Mouse (Mus musculus) liver, embryonic 16.5 days (tissue): Measurements from ENCODE around the gene Spr. TPM values are rescaled to one million over a fixed set of nuclear protein-coding genes. Genes with fewer than 3 reads are reported as not detected.
"Not testable (repeated sequence)": the region's sequence is repeated elsewhere in the genome, so short reads cannot be mapped to it uniquely, and the experiment has no call there.

Experiments used
- ATAC-seq: fragments of 200-750 bp; cut with Nextera tagmentation; 2 replicates; pipeline ENCODE4 v1.8.0; 2017; ENCODE audit warnings: low read depth, mild to moderate bottlenecking, moderate number of reproducible peaks, moderate library complexity
- H3K27ac ChIP-seq: fragments of 300-500 bp; sonication (generic); 2 replicates; pipeline ENCODE4 v1.5.1; 2014; ENCODE audit warnings: mild to moderate bottlenecking, low read length
- H3K27me3 ChIP-seq: fragments of 300-500 bp; sonication (generic); 2 replicates; pipeline ENCODE4 v1.6.1; 2014; ENCODE audit warnings: low read depth, low read length, mixed read lengths; ENCODE audit not compliant: control insufficient read depth, insufficient read depth
- H3K36me3 ChIP-seq: fragments of 300-500 bp; sonication (generic); 2 replicates; pipeline ENCODE4 v1.6.1; 2014; ENCODE audit warnings: mild to moderate bottlenecking; ENCODE audit not compliant: control insufficient read depth, insufficient read depth
- H3K4me1 ChIP-seq: fragments of 300-500 bp; sonication (generic); 2 replicates; pipeline ENCODE4 v1.6.1; 2014; ENCODE audit warnings: low read depth, low read length, mixed read lengths; ENCODE audit not compliant: control insufficient read depth
- H3K4me2 ChIP-seq: fragments of 300-500 bp; sonication (generic); 2 replicates; pipeline ENCODE4 v1.6.1; 2014; ENCODE audit warnings: low read depth, low read length, mixed read lengths
- H3K4me3 ChIP-seq: fragments of 300-500 bp; sonication (generic); 2 replicates; pipeline ENCODE4 v1.5.1; 2014; ENCODE audit warnings: low read depth, mild to moderate bottlenecking, low read length
- H3K9ac ChIP-seq: fragments of 300-500 bp; sonication (generic); 2 replicates; pipeline ENCODE4 v1.6.1; 2014; ENCODE audit warnings: low read depth, low read length
- H3K9me3 ChIP-seq: fragments of 300-500 bp; sonication (generic); replicated peaks from 2 replicates; pipeline ENCODE4 v1.6.1; 2016; ENCODE audit warnings: low read length; ENCODE audit not compliant: control insufficient read depth
- WGBS: fragments of 180-500 bp; shearing (Covaris S2); extraction: QIAGEN DNeasy Blood & Tissue Kit; methylation state at CpG from one replicate; pipeline ENCODE4 v1.1.7; 2014; ENCODE audit not compliant: insufficient replicate concordance; 5-methylcytosine and 5-hydroxymethylcytosine counted together
- polyA plus RNA-seq: library from polyadenylated mRNA; unstranded; fragments of >200 nt; fragmentation: Nextera tagmentation; extraction: Ambion mirVana; gene quantifications from 2 replicates; pipeline ENCODE4 v1.2.1, GENCODE M21; 2015

The Spr gene
- polyA plus RNA-seq, 1 experiment from 2014 or later, result 30.2 TPM

DNA sequence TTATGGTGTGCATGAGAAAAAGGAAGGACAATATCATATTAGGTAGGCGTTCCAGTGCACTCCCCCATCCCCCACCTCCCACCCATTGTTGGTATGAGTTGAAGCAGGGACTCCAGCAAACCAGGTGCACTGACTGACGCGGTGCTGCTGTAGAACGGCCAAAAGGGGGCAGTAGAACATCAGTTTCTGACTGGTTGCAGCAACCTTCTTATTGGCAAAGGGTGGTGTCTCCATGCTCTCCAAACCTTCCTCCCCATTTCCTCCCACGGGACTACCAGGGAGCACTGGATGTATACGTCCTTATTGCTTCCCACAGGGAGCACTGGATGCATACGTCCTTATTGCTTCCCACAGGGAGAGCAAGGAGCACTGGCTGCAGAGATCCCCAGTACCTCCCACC, 3.4 kb upstream of the Spr start:
- H3K9me3 ChIP-seq, H3K4me2 ChIP-seq, ATAC-seq, H3K9ac ChIP-seq, H3K27me3 ChIP-seq, H3K4me3 ChIP-seq, H3K27ac ChIP-seq, H3K4me1 ChIP-seq, H3K36me3 ChIP-seq: not testable (repeated sequence)
- WGBS, result 6% methylated on average over 6 of the region's 7 CpGs

GRCm38 (mm10) chr6:85139534-85139933, 2.0 kb upstream of the Spr start:
- no peak overlapping the region for H3K27ac ChIP-seq
- no peaks in the 10 kb centered on the region for H3K4me1 ChIP-seq
- H3K9me3 ChIP-seq, result no peaks in the 10 kb centered on the region
- H3K4me2 ChIP-seq, result no peak overlapping the region
- no peaks in the 10 kb centered on the region for H3K36me3 ChIP-seq
- H3K4me3 ChIP-seq, result no peak overlapping the region
- H3K9ac ChIP-seq, result no peak overlapping the region
- ATAC-seq, result no peak
- H3K27me3 ChIP-seq, result no peaks in the 10 kb centered on the region
- WGBS, result 80% methylated on average over 2 of the region's 2 CpGs

GRCm38 (mm10) chr6:85136784-85137183, 782 bp downstream of the Spr start:
- H3K36me3 ChIP-seq, ATAC-seq, H3K9ac ChIP-seq, H3K27me3 ChIP-seq, H3K4me1 ChIP-seq, H3K27ac ChIP-seq, H3K9me3 ChIP-seq: not testable (repeated sequence)
- 55% methylated on average over 7 of the region's 7 CpGs for WGBS
- H3K4me2 ChIP-seq, result peak overlapping the region; percentile 71
- peak overlapping the region; percentile 70 for H3K4me3 ChIP-seq

- H3K9ac ChIP-seq, H3K4me3 ChIP-seq, H3K27me3 ChIP-seq, H3K4me2 ChIP-seq, ATAC-seq, H3K36me3 ChIP-seq, H3K9me3 ChIP-seq, H3K27ac ChIP-seq, H3K4me1 ChIP-seq: not testable (repeated sequence)
- WGBS, result 30% methylated on average over 3 of the region's 3 CpGs
These were observed 4.8 kb downstream of the Spr start for GRCm38 (mm10) chr6:85132794-85133193.

GRCm38 (mm10) chr6:85132237-85132636, 5.3 kb downstream of the Spr start:
- H3K9ac ChIP-seq, ATAC-seq, H3K4me1 ChIP-seq, H3K27me3 ChIP-seq, H3K27ac ChIP-seq, H3K4me3 ChIP-seq, H3K36me3 ChIP-seq, H3K9me3 ChIP-seq, H3K4me2 ChIP-seq: not testable (repeated sequence)
- 77% methylated on average over 3 of the region's 3 CpGs for WGBS

DNA sequence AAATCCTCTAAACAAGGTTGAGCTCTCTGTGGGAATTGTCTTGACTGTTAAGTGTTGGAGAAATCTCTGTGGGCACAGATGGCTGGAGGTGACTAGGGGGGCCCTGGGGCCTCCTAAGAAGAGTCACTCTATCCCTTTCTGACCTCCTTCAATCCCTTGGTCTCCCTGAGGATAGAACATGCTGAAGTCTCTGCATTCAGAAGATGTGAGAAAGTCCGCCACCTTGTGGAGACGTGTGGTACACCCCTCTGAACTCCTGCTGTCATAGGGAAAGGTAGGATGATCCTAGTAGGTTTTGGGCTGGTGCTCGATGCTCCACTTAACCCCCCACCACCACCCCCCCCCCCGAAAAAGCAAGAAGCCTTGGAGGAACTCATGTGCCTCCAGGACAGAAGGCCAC, 5.9 kb downstream of the Spr start:
- peaks cover 5% of the 10 kb centered on the region for H3K27me3 ChIP-seq
- no peaks in the 10 kb centered on the region for H3K9me3 ChIP-seq
- no peak overlapping the region for H3K9ac ChIP-seq
- ATAC-seq, result no peak
- H3K36me3 ChIP-seq, result no peaks in the 10 kb centered on the region
- H3K4me1 ChIP-seq, result no peaks in the 10 kb centered on the region
- H3K4me2 ChIP-seq, result no peak overlapping the region
- no peak overlapping the region for H3K27ac ChIP-seq
- no peak overlapping the region for H3K4me3 ChIP-seq
- WGBS, result 2% methylated on average over 4 of the region's 4 CpGs

- WGBS, result 21% methylated on average over 8 of the region's 11 CpGs
- not testable (repeated sequence) for H3K36me3 ChIP-seq, H3K27ac ChIP-seq, H3K4me2 ChIP-seq, H3K9ac ChIP-seq, H3K27me3 ChIP-seq, H3K4me3 ChIP-seq, ATAC-seq, H3K9me3 ChIP-seq, H3K4me1 ChIP-seq
These were observed 19.7 kb downstream of the Spr start for GRCm38 (mm10) chr6:85117545-85118511.

- Histone ChIP-seq H3K4me2 (no peak overlapping the region), H3K27ac (no peak overlapping the region), H3K9ac (no peak overlapping the region), H3K4me1 (no peaks in the 10 kb centered on the region), H3K9me3 (no peaks in the 10 kb centered on the region), H3K27me3 (no peaks in the 10 kb centered on the region), H3K36me3 (no peaks in the 10 kb centered on the region), H3K4me3 (no peak overlapping the region)
- 65% methylated on average over 10 of the region's 10 CpGs for WGBS
- ATAC-seq, result no peak
These were observed 32.4 kb downstream of the Spr start for GRCm38 (mm10) chr6:85105033-85105615.

DNA sequence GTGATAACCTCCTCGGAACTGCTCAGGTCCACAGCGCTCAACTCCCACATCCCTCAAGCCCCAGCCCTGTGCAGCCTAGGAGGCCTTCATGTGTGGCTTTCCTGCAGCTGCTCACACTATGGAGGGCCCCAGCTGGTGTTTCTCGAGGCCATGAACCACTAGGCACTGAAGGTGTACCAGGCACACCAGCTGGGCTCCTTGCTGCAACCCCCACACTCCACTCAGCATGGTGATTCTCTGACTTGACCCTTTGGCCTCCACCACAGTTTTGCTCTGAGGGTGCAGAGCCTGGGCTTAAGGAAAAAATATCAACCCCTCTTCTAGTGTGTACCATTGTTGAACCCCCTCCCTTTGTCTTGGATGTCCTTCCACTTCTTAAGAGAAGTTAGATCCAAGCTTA, 34.2 kb downstream of the Spr start:
- WGBS, result 71% methylated on average over 3 of the region's 3 CpGs
- no peak overlapping the region for H3K9ac ChIP-seq
- ATAC-seq, result no peak
- H3K4me2 ChIP-seq, result no peak overlapping the region
- H3K27me3 ChIP-seq, result no peaks in the 10 kb centered on the region
- no peaks in the 10 kb centered on the region for H3K36me3 ChIP-seq
- H3K4me3 ChIP-seq, result no peak overlapping the region
- H3K27ac ChIP-seq, result no peak overlapping the region
- no peaks in the 10 kb centered on the region for H3K4me1 ChIP-seq
- H3K9me3 ChIP-seq, result no peaks in the 10 kb centered on the region
